Mouse (Mus musculus) bone marrow, adult 2 months (tissue): ENCODE results near the gene Comp.

Experiments
- CTCF ChIP-seq: fragments of 200-500 bp; IDR thresholded peaks from 2 replicates; pipeline ENCODE4 v1.5.1; 2011; ENCODE audit warnings: low read length, control low read depth; ENCODE audit not compliant: control insufficient read depth, insufficient read depth
- POLR2A ChIP-seq: fragments of 200-500 bp; IDR thresholded peaks from 2 replicates; pipeline ENCODE4 v1.6.1; 2011; ENCODE audit warnings: low read depth, mild to moderate bottlenecking, control low read depth, low read length, borderline replicate concordance; ENCODE audit not compliant: control insufficient read depth

GRCm38 (mm10) chr8:70408301-70408700 lies 34.9 kb downstream of the Comp start:
- TF ChIP-seq POLR2A (no peak), CTCF (no peak)
